Mouse (Mus musculus): ENCODE measurements around the gene Zfp53. TPM values are rescaled to one million over a fixed set of nuclear protein-coding genes. Genes with fewer than 3 reads are reported as not detected.

Gene Zfp53
- total RNA-seq (2023) = 10 to 100 TPM; 12.2 to 14.5 TPM

DNA sequence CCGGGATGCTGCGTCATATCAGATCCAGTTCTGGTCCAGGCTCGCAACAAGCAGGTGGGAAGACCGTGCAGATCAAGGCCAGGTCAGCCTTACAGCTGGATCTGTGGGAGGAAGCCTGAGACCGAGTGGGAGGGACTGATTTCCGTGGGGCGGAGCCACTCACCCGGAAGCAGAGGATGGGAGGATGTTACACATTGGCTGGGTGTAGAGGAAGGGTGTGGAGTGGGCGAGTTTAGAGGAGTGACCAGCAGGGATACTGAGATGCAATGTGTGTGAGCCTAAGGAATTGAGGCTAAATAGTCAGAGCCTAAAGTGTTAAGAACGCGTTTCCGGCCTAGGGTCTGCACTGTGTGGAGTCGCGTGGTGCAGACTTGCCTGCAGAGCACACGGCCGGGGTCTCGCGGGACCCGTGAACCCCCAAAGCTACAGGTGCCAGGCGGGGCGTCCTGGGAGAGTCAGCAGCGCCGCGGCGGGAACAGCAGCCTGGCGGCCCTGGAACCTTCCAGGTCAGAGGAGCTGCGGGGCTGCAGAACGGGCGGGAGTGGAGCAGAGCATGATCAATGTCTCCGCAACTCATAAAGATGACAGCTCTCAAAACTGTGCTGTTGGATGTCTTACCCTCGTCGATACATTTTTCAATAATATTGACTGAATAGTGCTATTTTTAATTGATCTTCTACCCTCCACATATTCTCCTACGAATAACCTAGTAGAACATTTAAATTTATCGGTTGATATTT, at the start of gene Zfp53:
Gene Zfp53, plus strand, starts transcription at position 239 of the 740 bp plus-strand sequence.

DNA sequence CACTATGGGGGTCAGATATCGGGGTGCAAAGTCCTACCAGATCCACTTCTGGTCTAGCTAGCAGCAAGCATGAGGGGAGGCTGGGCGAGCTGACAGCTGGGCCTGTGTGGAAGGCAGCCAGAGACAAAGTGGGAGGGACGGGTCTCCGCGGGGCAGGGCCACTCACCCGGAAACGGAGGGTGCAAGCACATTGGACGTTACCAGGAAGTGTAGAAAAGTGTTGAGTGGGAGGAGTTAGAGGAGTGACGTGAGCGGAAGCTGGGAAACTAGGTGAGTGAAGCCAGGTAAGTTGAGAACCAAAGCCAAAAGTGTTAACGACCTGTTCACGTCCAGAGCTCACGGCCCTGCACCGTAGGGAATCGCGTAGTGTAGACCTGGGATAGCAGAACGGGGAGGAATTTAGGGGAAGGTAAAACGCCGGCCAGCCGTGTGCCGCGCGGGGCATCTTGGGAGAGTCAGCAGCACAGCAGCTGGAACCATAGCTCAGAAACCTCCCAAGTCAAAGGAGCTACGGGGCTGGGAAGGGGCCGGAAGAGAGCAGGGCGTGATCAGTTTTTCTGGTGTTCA, 38.6 kb upstream of the Zfp53 start, which contains the start of gene Zfp51:
Gene Zfp51, plus strand, starts transcription at position 237 of the 567 bp plus-strand sequence.

DNA sequence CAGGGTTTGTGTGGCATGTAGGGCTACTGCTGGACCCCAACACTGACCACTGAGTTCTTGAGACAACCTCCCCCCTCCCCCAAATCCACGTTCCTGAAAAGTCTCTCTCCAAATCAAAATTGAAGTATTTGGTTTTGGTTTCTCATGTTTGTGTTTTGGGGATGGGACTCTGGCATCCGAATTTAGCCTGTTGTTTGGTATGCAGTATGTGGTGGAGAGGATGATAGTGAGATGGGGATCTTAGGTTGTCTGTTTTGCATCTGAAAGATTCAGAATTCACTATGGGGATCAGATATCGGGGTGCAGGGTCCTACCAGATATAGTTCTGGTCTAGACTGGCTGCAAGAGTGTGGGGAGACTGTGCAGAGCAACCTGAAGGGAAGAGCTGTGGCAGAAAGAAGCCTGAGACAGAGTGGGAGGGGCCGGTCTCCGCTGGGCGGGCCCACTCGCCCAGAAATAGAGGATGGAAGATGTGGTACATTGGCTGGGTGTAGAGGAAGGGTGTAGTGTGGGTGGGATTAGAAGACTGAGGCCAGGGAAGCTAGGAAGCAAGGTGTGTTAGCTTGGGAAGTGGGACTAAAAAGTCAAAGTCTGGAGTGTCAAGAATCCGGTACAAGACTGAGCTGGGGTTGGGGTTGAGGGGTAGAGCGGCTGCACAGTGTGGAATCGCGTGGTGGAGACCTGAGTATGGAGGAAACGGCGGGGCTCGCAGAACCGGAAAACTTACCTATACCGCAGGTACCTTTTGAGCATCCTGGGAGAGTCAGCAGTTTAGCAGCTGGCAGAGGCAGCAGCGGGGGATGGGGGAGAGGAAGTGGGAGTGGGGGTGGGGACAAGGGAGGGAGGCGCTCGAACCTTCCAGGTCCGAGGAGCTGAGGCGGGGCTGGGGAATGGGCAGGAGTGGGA, 46.6 kb downstream of the Zfp53 start, which contains the start of gene Zfp52:
Gene Zfp52, plus strand, starts transcription at position 444 of the 906 bp plus-strand sequence.

Other genes with a start within 250 kb of the Zfp53 start
- gene Vmn1r235, start 232.6 kb upstream of the Zfp53 start, total RNA-seq (2023) = not detected
- not detected for gene Vmn1r236, start 206.1 kb upstream of the Zfp53 start, total RNA-seq (2023)
- not detected for gene Vmn1r237, start 177.1 kb upstream of the Zfp53 start, total RNA-seq (2023)
- gene Zfp677, start 105.2 kb upstream of the Zfp53 start, total RNA-seq (2023) = 1 to 10 TPM; 2.8 to 3.0 TPM
- 1 to 10 TPM; 1.6 TPM for gene Zfp54, start 65.8 kb upstream of the Zfp53 start, total RNA-seq (2023)
- gene Zfp51, start 38.6 kb upstream of the Zfp53 start, total RNA-seq (2023) = 1 to 10 TPM; 5.4 to 6.7 TPM
- 10 to 100 TPM; 15.1 to 18.7 TPM for gene Zfp52, start 46.5 kb downstream of the Zfp53 start, total RNA-seq (2023)
- gene Zfp948, start 78.0 kb downstream of the Zfp53 start, total RNA-seq (2023) = 1 to 10 TPM; 3.1 to 3.9 TPM
- 1 to 10 TPM; 7.3 to 9.6 TPM for gene Zfp983, start 161.6 kb downstream of the Zfp53 start, total RNA-seq (2023)
- 1 to 10 TPM; 3.2 to 7.8 TPM for gene Gm10226, start 202.9 kb downstream of the Zfp53 start, total RNA-seq (2023)
- gene Zfp760, start 218.7 kb downstream of the Zfp53 start, total RNA-seq (2023) = 1 to 10 TPM; 3.3 to 3.7 TPM
- 1 to 10 TPM; 2.1 to 5.3 TPM for gene Zfp229, start 241.8 kb downstream of the Zfp53 start, total RNA-seq (2023)